Mouse (Mus musculus) spleen, adult 2 months (tissue): Measurements from ENCODE around the gene Adh4. TPM values are rescaled to one million over a fixed set of nuclear protein-coding genes. Genes with fewer than 3 reads are reported as not detected.
"Not testable (repeated sequence)": the region's sequence is repeated elsewhere in the genome, so short reads cannot be mapped to it uniquely, and the experiment has no call there.

Experiments
- DNase-seq, 2 experiments: peaks; one replicate each; pipeline versions ENCODE4 v3.0.0 to v3.0.0-alpha.2; 2012 to 2021; ENCODE audit warnings: low spot score in 2 of 2, low read depth in 1 of 2
- H3K27ac ChIP-seq: fragments of 200-500 bp; 2 replicates; pipeline ENCODE4 v1.5.1; 2012; ENCODE audit warnings: low read length, inconsistent platforms; ENCODE audit not compliant: insufficient read depth
- H3K27me3 ChIP-seq: fragments of 200-500 bp; 2 replicates; pipeline ENCODE4 v1.6.1; 2012; ENCODE audit warnings: mild to moderate bottlenecking, moderate library complexity, low read length, inconsistent platforms; ENCODE audit not compliant: control insufficient read depth, insufficient read depth
- H3K36me3 ChIP-seq: fragments of 200-500 bp; 2 replicates; pipeline ENCODE4 v1.6.1; 2012; ENCODE audit warnings: mild to moderate bottlenecking, low read length, inconsistent platforms; ENCODE audit not compliant: control insufficient read depth, insufficient read depth
- H3K4me1 ChIP-seq: fragments of 200-500 bp; 2 replicates; pipeline ENCODE4 v1.6.1; 2011; ENCODE audit warnings: inconsistent platforms; ENCODE audit not compliant: control insufficient read depth, insufficient read depth, insufficient read length
- H3K4me3 ChIP-seq: fragments of 200-500 bp; 2 replicates; pipeline ENCODE4 v1.5.1; 2011; ENCODE audit warnings: mild to moderate bottlenecking, inconsistent platforms; ENCODE audit not compliant: insufficient read depth, insufficient read length; ENCODE audit errors: extremely low read depth
- CTCF ChIP-seq: fragments of 200-500 bp; IDR thresholded peaks from 2 replicates; pipeline ENCODE4 v1.5.1; 2011; ENCODE audit warnings: mild to moderate bottlenecking, inconsistent platforms; ENCODE audit not compliant: insufficient read depth, insufficient read length, insufficient replicate concordance; ENCODE audit errors: extremely low read depth
- POLR2A ChIP-seq: fragments of 200-500 bp; IDR thresholded peaks from 2 replicates; pipeline ENCODE4 v1.6.1; 2011; ENCODE audit warnings: low read depth, low read length, inconsistent platforms
- WGBS: fragments of 180-500 bp; shearing (Covaris S2); methylation state at CpG from one replicate; pipeline ENCODE4 v1.1.7; 2018; 5-methylcytosine and 5-hydroxymethylcytosine counted together
- polyA plus RNA-seq: library from polyadenylated mRNA; depleted of rRNA; stranded (reverse); fragments of >200 nt; gene quantifications from 2 replicates; pipeline ENCODE4 v1.2.3, GENCODE M21; 2012

Gene Adh4
- polyA plus RNA-seq, 1 experiment = not detected

DNA sequence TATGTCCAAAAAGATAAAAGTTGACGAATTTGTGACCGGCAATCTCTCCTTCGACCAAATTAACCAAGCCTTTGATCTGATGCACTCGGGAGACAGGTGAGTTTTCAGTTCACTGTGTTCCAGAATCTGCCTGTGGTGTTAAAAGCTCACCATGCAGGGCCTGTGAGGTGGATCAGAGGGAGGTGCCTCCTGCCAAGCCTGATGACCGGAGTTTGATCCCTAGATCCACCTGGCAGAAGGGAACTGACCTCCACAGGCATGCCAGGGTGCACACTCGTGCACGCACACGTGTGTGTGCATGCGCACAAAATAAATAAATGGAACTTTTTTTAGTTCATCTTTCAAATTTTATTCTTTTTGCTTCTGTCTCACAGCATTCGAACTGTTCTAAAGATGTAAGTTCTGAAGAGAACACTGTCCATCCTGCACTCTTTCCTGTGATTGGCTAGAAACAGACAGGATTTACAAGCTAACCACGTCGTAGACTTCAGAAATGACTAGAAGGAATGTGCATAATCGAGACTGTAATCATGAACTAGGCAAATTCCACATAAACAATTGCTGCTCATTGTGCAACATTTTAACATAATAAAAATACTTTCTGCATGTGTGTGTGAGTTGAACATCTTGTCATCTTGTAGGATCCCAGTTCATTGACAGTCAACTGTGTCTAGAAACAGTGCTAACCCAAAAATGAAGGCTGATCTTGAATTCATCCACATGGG is 39.6 kb downstream of the Adh4 start:
- peaks cover 44% of the 10 kb centered on the region for H3K36me3 ChIP-seq
- H3K27me3 ChIP-seq = no peaks in the 10 kb centered on the region
- H3K27ac ChIP-seq = no peak overlapping the region
- no peak for DNase-seq
- no peak overlapping the region for H3K4me3 ChIP-seq
- 91% methylated on average over 13 of the region's 13 CpGs for WGBS
- TF ChIP-seq POLR2A (no peak), CTCF (no peak)
- no peaks in the 10 kb centered on the region for H3K4me1 ChIP-seq

GRCm38 (mm10) chr3:138458441-138458840 is 43.2 kb downstream of the Adh4 start:
- Histone ChIP-seq H3K36me3 (peaks cover 44% of the 10 kb centered on the region), H3K27me3 (no peaks in the 10 kb centered on the region), H3K27ac (no peak overlapping the region), H3K4me3 (no peak overlapping the region), H3K4me1 (no peaks in the 10 kb centered on the region)
- WGBS = 98% methylated on average over 3 of the region's 3 CpGs
- TF ChIP-seq POLR2A (no peak), CTCF (no peak)
- DNase-seq = no peak

- TF ChIP-seq POLR2A = no peak
- no peak for TF ChIP-seq CTCF
- Histone ChIP-seq H3K27me3 (no peaks in the 10 kb centered on the region), H3K4me3 (no peak overlapping the region), H3K36me3 (peaks cover 45% of the 10 kb centered on the region), H3K4me1 (no peaks in the 10 kb centered on the region), H3K27ac (no peak overlapping the region)
- DNase-seq = no peak
- WGBS = 97% methylated on average over 13 of the region's 13 CpGs
Measured at GRCm38 (mm10) chr3:138460260-138460659, 45.0 kb downstream of the Adh4 start.

- Histone ChIP-seq H3K27me3 (no peaks in the 10 kb centered on the region), H3K27ac (no peak overlapping the region), H3K4me1 (no peaks in the 10 kb centered on the region), H3K36me3 (peaks cover 49% of the 10 kb centered on the region), H3K4me3 (no peak overlapping the region)
- no peak for DNase-seq
- TF ChIP-seq POLR2A = no peak
- no peak for TF ChIP-seq CTCF
- WGBS = 86% methylated on average over 3 of the region's 3 CpGs
Measured at GRCm38 (mm10) chr3:138461832-138462231, 46.6 kb downstream of the Adh4 start.

GRCm38 (mm10) chr3:138463137-138463536 is 47.9 kb downstream of the Adh4 start:
- Histone ChIP-seq H3K4me1 (no peaks in the 10 kb centered on the region), H3K27ac (no peak overlapping the region), H3K36me3 (peaks cover 49% of the 10 kb centered on the region), H3K27me3 (no peaks in the 10 kb centered on the region), H3K4me3 (no peak overlapping the region)
- 93% methylated on average over 2 of the region's 2 CpGs for WGBS
- no peak for TF ChIP-seq POLR2A
- TF ChIP-seq CTCF = peak; percentile 40; the same call in 1 of the 2 replicates
- DNase-seq = no peak

DNA sequence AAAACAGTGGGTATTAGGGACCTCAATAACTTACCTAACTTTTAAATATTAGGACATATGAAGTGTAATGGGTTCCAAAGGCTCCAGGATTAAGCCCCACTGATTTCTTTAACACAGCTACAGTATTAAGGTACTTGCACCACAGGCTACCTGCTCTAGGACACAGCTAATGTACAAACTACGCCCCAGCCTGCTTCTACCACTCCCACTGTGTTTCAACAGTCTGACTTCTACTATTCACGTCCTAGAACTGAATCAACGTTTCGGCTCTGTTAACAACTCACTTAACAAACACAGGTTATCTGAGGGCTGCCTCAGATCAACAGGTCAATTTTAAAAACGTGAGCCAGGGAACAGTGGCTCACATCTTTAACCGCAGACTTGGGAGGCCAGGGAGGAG is 48.5 kb downstream of the Adh4 start:
- Histone ChIP-seq H3K4me1 (no peaks in the 10 kb centered on the region), H3K27me3 (no peaks in the 10 kb centered on the region), H3K27ac (no peak overlapping the region), H3K4me3 (no peak overlapping the region), H3K36me3 (peaks cover 51% of the 10 kb centered on the region)
- DNase-seq = no peak
- TF ChIP-seq CTCF (no peak), POLR2A (no peak)
- WGBS = 92% methylated on average over 6 of the region's 6 CpGs

GRCm38 (mm10) chr3:138464573-138465147 is 49.4 kb downstream of the Adh4 start:
- H3K27ac ChIP-seq = no peak overlapping the region
- no peak for DNase-seq
- no peak overlapping the region for H3K4me3 ChIP-seq
- TF ChIP-seq CTCF (no peak), POLR2A (no peak)
- H3K36me3 ChIP-seq = peaks cover 49% of the 10 kb centered on the region
- no peaks in the 10 kb centered on the region for H3K4me1 ChIP-seq
- 70% methylated on average over 16 of the region's 16 CpGs for WGBS
- H3K27me3 ChIP-seq = no peaks in the 10 kb centered on the region

- H3K36me3 ChIP-seq = peaks cover 51% of the 10 kb centered on the region
- whole genome bisulfite sequencing = 90% methylated on average over 1 of the region's 1 CpGs
- DNase-seq, H3K4me1 ChIP-seq, H3K27me3 ChIP-seq, H3K4me3 ChIP-seq, H3K27ac ChIP-seq: not testable (repeated sequence)
Measured at GRCm38 (mm10) chr3:138466656-138467055, 51.4 kb downstream of the Adh4 start.
